Mouse (Mus musculus) bone marrow, adult 2 months (tissue): Measurements from ENCODE around the gene Hjurp.

Source experiments
- CTCF ChIP-seq: fragments of 200-500 bp; IDR thresholded peaks from 2 replicates; pipeline ENCODE4 v1.5.1; 2011; ENCODE audit warnings: low read length, control low read depth; ENCODE audit not compliant: control insufficient read depth, insufficient read depth
- POLR2A ChIP-seq: fragments of 200-500 bp; IDR thresholded peaks from 2 replicates; pipeline ENCODE4 v1.6.1; 2011; ENCODE audit warnings: low read depth, mild to moderate bottlenecking, control low read depth, low read length, borderline replicate concordance; ENCODE audit not compliant: control insufficient read depth

DNA sequence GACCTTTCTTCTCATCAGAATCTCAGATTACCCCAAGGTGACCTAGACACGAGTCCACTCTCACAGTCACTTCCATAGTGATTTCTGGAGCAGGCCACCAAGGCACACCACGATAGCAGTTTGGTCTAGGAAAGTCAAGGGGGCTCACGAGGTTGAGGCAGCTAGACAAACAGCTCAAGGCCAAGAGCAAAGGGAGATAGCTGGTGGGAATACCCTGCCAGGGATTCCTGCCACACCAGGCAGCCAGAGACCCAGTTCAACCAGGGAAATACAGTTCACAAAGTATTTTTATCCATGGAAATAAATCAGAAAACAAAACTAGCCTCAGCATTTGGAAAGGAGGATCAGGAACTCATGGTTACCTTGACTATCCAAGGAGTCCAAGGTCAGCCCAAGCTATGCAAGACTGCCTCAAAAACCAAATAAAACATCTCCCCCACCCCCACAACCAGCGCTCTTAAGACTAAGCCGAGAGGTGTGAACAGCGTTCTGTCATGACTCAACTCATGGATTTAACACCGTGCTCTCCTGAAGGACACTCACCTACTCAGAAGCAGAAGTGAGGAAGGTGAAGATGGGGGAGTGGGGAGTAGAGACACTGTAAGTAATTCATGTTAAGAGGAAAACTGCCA, 13.1 kb downstream of the Hjurp start:
- no peak for TF ChIP-seq POLR2A
- no peak for TF ChIP-seq CTCF
